Mouse (Mus musculus) embryonic facial prominence, embryonic 12.5 days (tissue): ENCODE data around the gene Sh3bp5. TPM values are rescaled to one million over a fixed set of nuclear protein-coding genes. Genes with fewer than 3 reads are reported as not detected.
A peak's percentile ranks its signal among the peaks of the same experiment; 100 is the strongest.
"Not testable (repeated sequence)": the region's sequence is repeated elsewhere in the genome, so short reads cannot be mapped to it uniquely, and the experiment has no call there.

Experiments used
- ATAC-seq: fragments of 200-750 bp; cut with Nextera tagmentation; 2 replicates; pipeline ENCODE4 v1.8.0; 2017; ENCODE audit not compliant: insufficient number of reproducible peaks, insufficient read depth, low FRiP score, low TSS enrichment
- H3K27ac ChIP-seq: fragments of 300-500 bp; sonication (generic); 2 replicates; pipeline ENCODE4 v1.5.1; 2016; ENCODE audit warnings: mild to moderate bottlenecking
- H3K27me3 ChIP-seq: fragments of 300-500 bp; sonication (generic); 2 replicates; pipeline ENCODE4 v1.6.1; 2016; ENCODE audit warnings: mild to moderate bottlenecking, moderate library complexity
- H3K36me3 ChIP-seq: fragments of 300-500 bp; sonication (generic); 2 replicates; pipeline ENCODE4 v1.6.1; 2016; ENCODE audit warnings: mild to moderate bottlenecking
- H3K4me1 ChIP-seq: fragments of 300-500 bp; sonication (generic); 2 replicates; pipeline ENCODE4 v1.6.1; 2016
- H3K4me2 ChIP-seq: fragments of 300-500 bp; sonication (generic); replicated peaks from 2 replicates; pipeline ENCODE4 v1.6.1; 2016; ENCODE audit warnings: mild to moderate bottlenecking, moderate library complexity
- H3K4me3 ChIP-seq: fragments of 300-500 bp; sonication (generic); 2 replicates; pipeline ENCODE4 v1.5.1; 2016; ENCODE audit warnings: mild to moderate bottlenecking
- H3K9ac ChIP-seq: fragments of 300-500 bp; sonication (generic); 2 replicates; pipeline ENCODE4 v1.6.1; 2016; ENCODE audit warnings: mild to moderate bottlenecking, moderate library complexity
- H3K9me3 ChIP-seq: fragments of 300-500 bp; sonication (generic); 2 replicates; pipeline ENCODE4 v1.6.1; 2016; ENCODE audit warnings: mild to moderate bottlenecking, moderate library complexity
- WGBS: fragments of 180-500 bp; shearing (Covaris S2); methylation state at CpG from one replicate; pipeline ENCODE4 v1.1.7; 2016; 5-methylcytosine and 5-hydroxymethylcytosine counted together
- polyA plus RNA-seq: library from polyadenylated mRNA; unstranded; fragments of >200 nt; fragmentation: Nextera tagmentation; extraction: Ambion mirVana; gene quantifications from 2 replicates; pipeline ENCODE4 v1.2.1, GENCODE M21; 2016

Gene Sh3bp5
- 34.7 and 36.3 TPM in 2 replicates for polyA plus RNA-seq

GRCm38 (mm10) chr14:31435930-31436693 lies at the start of gene Sh3bp5:
Gene Sh3bp5 (minus strand): TSS chr14:31436078.
- Histone ChIP-seq H3K4me2 (peak within 1 kb of the TSS; percentile 75), H3K9me3 (no peaks in the 10 kb centered on the region), H3K9ac (peak within 1 kb of the TSS; percentile 80), H3K36me3 (no peaks in the 10 kb centered on the region), H3K4me3 (peak within 1 kb of the TSS; percentile 75), H3K27ac (peak within 1 kb of the TSS; percentile 75), H3K27me3 (no peaks in the 10 kb centered on the region), H3K4me1 (peaks cover 18% of the 10 kb centered on the region)
- peak; percentile 89 for ATAC-seq
- 9% methylated on average over 49 of the region's 49 CpGs for WGBS

GRCm38 (mm10) chr14:31482417-31482816 lies 46.5 kb upstream of the Sh3bp5 start:
- Histone ChIP-seq H3K27me3 (no peaks in the 10 kb centered on the region), H3K9me3 (no peaks in the 10 kb centered on the region), H3K4me2 (no peak overlapping the region), H3K27ac (no peak overlapping the region), H3K36me3 (peaks cover 86% of the 10 kb centered on the region), H3K4me3 (no peak overlapping the region), H3K9ac (no peak overlapping the region), H3K4me1 (no peaks in the 10 kb centered on the region)
- no peak for ATAC-seq
- WGBS, result 88% methylated on average over 5 of the region's 5 CpGs

GRCm38 (mm10) chr14:31473297-31473696 lies 37.4 kb upstream of the Sh3bp5 start:
- no peak for ATAC-seq
- no peak overlapping the region for H3K4me3 ChIP-seq
- H3K9me3 ChIP-seq, result no peaks in the 10 kb centered on the region
- no peak overlapping the region for H3K4me2 ChIP-seq
- H3K9ac ChIP-seq, result no peak overlapping the region
- no peaks in the 10 kb centered on the region for H3K27me3 ChIP-seq
- H3K27ac ChIP-seq, result no peak overlapping the region
- H3K4me1 ChIP-seq, result no peaks in the 10 kb centered on the region
- H3K36me3 ChIP-seq, result peaks cover 2% of the 10 kb centered on the region
- 79% methylated on average over 2 of the region's 2 CpGs for WGBS

- WGBS, result 7% methylated on average over 5 of the region's 5 CpGs
- Histone ChIP-seq H3K27me3 (no peaks in the 10 kb centered on the region), H3K9ac (no peak overlapping the region), H3K36me3 (no peaks in the 10 kb centered on the region), H3K4me1 (no peaks in the 10 kb centered on the region), H3K4me2 (no peak overlapping the region), H3K4me3 (no peak overlapping the region), H3K27ac (no peak overlapping the region), H3K9me3 (no peaks in the 10 kb centered on the region)
- no peak for ATAC-seq
These were observed 36.7 kb upstream of the Sh3bp5 start for GRCm38 (mm10) chr14:31472451-31473061.

- H3K27ac ChIP-seq, result no peak overlapping the region
- no peak overlapping the region for H3K4me2 ChIP-seq
- no peak overlapping the region for H3K4me3 ChIP-seq
- H3K27me3 ChIP-seq, result no peaks in the 10 kb centered on the region
- no peak overlapping the region for H3K9ac ChIP-seq
- no peaks in the 10 kb centered on the region for H3K4me1 ChIP-seq
- no peaks in the 10 kb centered on the region for H3K36me3 ChIP-seq
- ATAC-seq, result no peak
- H3K9me3 ChIP-seq, result no peaks in the 10 kb centered on the region
- 61% methylated on average over 4 of the region's 4 CpGs for WGBS
These were observed 33.8 kb upstream of the Sh3bp5 start for GRCm38 (mm10) chr14:31469711-31470110.

- Histone ChIP-seq H3K36me3 (no peaks in the 10 kb centered on the region), H3K4me2 (no peak overlapping the region), H3K9ac (no peak overlapping the region), H3K27me3 (no peaks in the 10 kb centered on the region), H3K27ac (no peak overlapping the region), H3K4me3 (no peak overlapping the region), H3K9me3 (no peaks in the 10 kb centered on the region), H3K4me1 (no peaks in the 10 kb centered on the region)
- ATAC-seq, result no peak
- 56% methylated on average over 8 of the region's 8 CpGs for WGBS
These were observed 28.3 kb upstream of the Sh3bp5 start for GRCm38 (mm10) chr14:31464176-31464575.

GRCm38 (mm10) chr14:31462886-31463285 lies 27.0 kb upstream of the Sh3bp5 start:
- Histone ChIP-seq H3K36me3 (no peaks in the 10 kb centered on the region), H3K4me3 (no peak overlapping the region), H3K4me1 (peaks cover 4% of the 10 kb centered on the region; the same call in 1 of the 2 replicates), H3K27me3 (no peaks in the 10 kb centered on the region), H3K9ac (no peak overlapping the region), H3K27ac (0 out of 2 replicates have a peak overlapping the region, but pooled peaks have one; percentile 0), H3K4me2 (no peak overlapping the region), H3K9me3 (no peaks in the 10 kb centered on the region)
- ATAC-seq, result no peak
- WGBS, result 68% methylated on average over 6 of the region's 6 CpGs

GRCm38 (mm10) chr14:31462226-31462625 lies 26.3 kb upstream of the Sh3bp5 start:
- H3K9ac ChIP-seq, ATAC-seq, H3K4me3 ChIP-seq, H3K4me1 ChIP-seq, H3K4me2 ChIP-seq, H3K27me3 ChIP-seq, H3K27ac ChIP-seq, H3K9me3 ChIP-seq, H3K36me3 ChIP-seq: not testable (repeated sequence)
- 68% methylated on average over 5 of the region's 5 CpGs for WGBS

- Histone ChIP-seq H3K4me2 (no peak overlapping the region), H3K27me3 (no peaks in the 10 kb centered on the region), H3K36me3 (no peaks in the 10 kb centered on the region), H3K9me3 (no peaks in the 10 kb centered on the region), H3K4me1 (peaks cover 7% of the 10 kb centered on the region; the same call in 1 of the 2 replicates), H3K4me3 (no peak overlapping the region), H3K9ac (no peak overlapping the region), H3K27ac (no peak overlapping the region)
- ATAC-seq, result no peak
- 79% methylated on average over 12 of the region's 12 CpGs for WGBS
These were observed 22.1 kb upstream of the Sh3bp5 start for GRCm38 (mm10) chr14:31458006-31458405.

GRCm38 (mm10) chr14:31456064-31456721 lies 20.3 kb upstream of the Sh3bp5 start:
- Histone ChIP-seq H3K27ac (no peak overlapping the region), H3K27me3 (no peaks in the 10 kb centered on the region), H3K9me3 (no peaks in the 10 kb centered on the region), H3K36me3 (no peaks in the 10 kb centered on the region), H3K4me3 (no peak overlapping the region), H3K4me1 (peaks cover 7% of the 10 kb centered on the region; the same call in 1 of the 2 replicates), H3K4me2 (no peak overlapping the region), H3K9ac (no peak overlapping the region)
- no peak for ATAC-seq
- WGBS, result 77% methylated on average over 6 of the region's 6 CpGs

GRCm38 (mm10) chr14:31454849-31455566 lies 19.1 kb upstream of the Sh3bp5 start:
- Histone ChIP-seq H3K4me1 (peaks cover 7% of the 10 kb centered on the region; the same call in 1 of the 2 replicates), H3K27ac (no peak overlapping the region), H3K27me3 (no peaks in the 10 kb centered on the region), H3K36me3 (no peaks in the 10 kb centered on the region), H3K4me2 (no peak overlapping the region), H3K9me3 (no peaks in the 10 kb centered on the region), H3K4me3 (no peak overlapping the region), H3K9ac (no peak overlapping the region)
- WGBS, result 88% methylated on average over 8 of the region's 8 CpGs
- ATAC-seq, result no peak
